Mouse (Mus musculus): ENCODE measurements around the gene 5430427O19Rik. TPM values are rescaled to one million over a fixed set of nuclear protein-coding genes. Genes with fewer than 3 reads are reported as not detected.

Gene 5430427O19Rik
- total RNA-seq, 2 experiments from 2014 or later: 0.09 to 0.11 TPM

Other genes starting within 250 kb of the 5430427O19Rik start
- gene Gk, start 93.5 kb upstream of the 5430427O19Rik start, total RNA-seq (2021): 10 to 100 TPM; 24.3 to 25.9 TPM
- gene Samt3, start 173.8 kb downstream of the 5430427O19Rik start, total RNA-seq (2021): not detected